ENCODE assay signal across 23 mouse cellular contexts in genomic region chr1:161607446-161607845, GRCm38 (mm10).
DNase-seq lines count a peak whose midpoint lies in the region; ATAC-seq and TF ChIP-seq lines count a peak whose summit lies in the region.
"Had no signal": no experiment of that assay in that cellular context is flagged by ENCODE, and none has a peak within 500 bp of the region (broad histone marks: within the 10 kb centered on the region; RNA-seq: fewer than 3 reads in every experiment).

No protein-coding gene starts in this region.

- H3K4me2 ChIP-seq in embryonic facial prominence, embryonic 14.5 days (ENCODE audit: low read depth, low read length): no peak overlapping the region
- H3K4me2 ChIP-seq: embryonic facial prominence, embryonic 15.5 days; forebrain, embryonic 15.5 days had no signal

- 68% methylated on average over 4 of the region's 4 CpGs for WGBS in embryonic facial prominence, embryonic 14.5 days
- 88% methylated on average over 4 of the region's 4 CpGs for WGBS in embryonic facial prominence, embryonic 10.5 days

- no peak for ATAC-seq in embryonic facial prominence, embryonic 14.5 days (ENCODE audit: low read depth)
- ATAC-seq: forebrain, embryonic 15.5 days; hindbrain, postnatal 0 days; lung, postnatal 0 days had no signal

- peak; percentile 56 for DNase-seq in embryonic facial prominence, embryonic 14.5 days (ENCODE audit: low spot score)
- no peak for DNase-seq in embryonic facial prominence, embryonic 10.5 days (ENCODE audit: low spot score)
- DNase-seq in left cerebral cortex, adult 11 months (ENCODE audit: low spot score): peak; percentile 6
- no peak for DNase-seq in left cerebral cortex, adult 9 months (ENCODE audit: low spot score in 2 of 2)
- peak; percentile 64 for DNase-seq in brain, adult 2 months (ENCODE audit: low read depth, low spot score)
- peak; percentile 3 for DNase-seq in skeletal muscle tissue, adult 2 months (ENCODE audit: low read depth, low spot score)
- DNase-seq in layer of hippocampus, adult 2 months (ENCODE audit: low spot score in 2 of 2): no peak
- no peak for DNase-seq in gastrocnemius, postnatal 10 days
- DNase-seq: cerebellum, adult 9-11 months; kidney, adult 11 months; layer of hippocampus, postnatal 36 days; liver; midbrain, embryonic 14.5 days; thymus, postnatal 14 days had no signal

- no peaks in the 10 kb centered on the region for H3K27me3 ChIP-seq in embryonic facial prominence, embryonic 14.5 days (replicated peaks; ENCODE audit: control insufficient read depth, insufficient read depth, low read length)
- H3K27me3 ChIP-seq in embryonic facial prominence, embryonic 10.5 days (replicated peaks; ENCODE audit: low read depth, poor library complexity, severe bottlenecking): no peaks in the 10 kb centered on the region
- H3K27me3 ChIP-seq: CH12.LX; embryonic facial prominence, embryonic 15.5 days; forebrain, embryonic 15.5 days; megakaryocyte, embryonic 14.5 days had no signal

- H3K4me3 ChIP-seq in embryonic facial prominence, embryonic 14.5 days (ENCODE audit: low read depth, low read length): no peak overlapping the region
- H3K4me3 ChIP-seq in embryonic facial prominence, embryonic 10.5 days: no peak overlapping the region
- H3K4me3 ChIP-seq in layer of hippocampus, adult 2 months: no peak overlapping the region
- H3K4me3 ChIP-seq: embryonic facial prominence, embryonic 15.5 days; forebrain, embryonic 15.5 days; hindbrain, embryonic 10.5 days; megakaryocyte, embryonic 14.5 days had no signal

- H3K36me3 ChIP-seq in embryonic facial prominence, embryonic 14.5 days (ENCODE audit: control insufficient read depth, insufficient read depth, low read length): no peaks in the 10 kb centered on the region
- no peaks in the 10 kb centered on the region for H3K36me3 ChIP-seq in embryonic facial prominence, embryonic 10.5 days (replicated peaks)
- H3K36me3 ChIP-seq: embryonic facial prominence, embryonic 15.5 days; forebrain, embryonic 15.5 days; hindbrain, embryonic 10.5 days had no signal

- no peak overlapping the region for H3K27ac ChIP-seq in embryonic facial prominence, embryonic 14.5 days (replicated peaks; ENCODE audit: low read depth, low read length)
- H3K27ac ChIP-seq in embryonic facial prominence, embryonic 10.5 days (replicated peaks): no peak overlapping the region
- no peak overlapping the region for H3K27ac ChIP-seq in layer of hippocampus, adult 2 months
- H3K27ac ChIP-seq: embryonic facial prominence, embryonic 15.5 days; forebrain, embryonic 15.5 days; hindbrain, embryonic 10.5 days; hindbrain, postnatal 0 days; kidney, postnatal 0 days; stomach, postnatal 0 days had no signal

- H3K9ac ChIP-seq in embryonic facial prominence, embryonic 14.5 days (ENCODE audit: low read depth, low read length): no peak overlapping the region
- H3K9ac ChIP-seq: embryonic facial prominence, embryonic 15.5 days; forebrain, embryonic 15.5 days had no signal

- no peaks in the 10 kb centered on the region for H3K9me3 ChIP-seq in embryonic facial prominence, embryonic 14.5 days (ENCODE audit: control insufficient read depth, low read length)
- H3K9me3 ChIP-seq in embryonic facial prominence, embryonic 10.5 days: no peaks in the 10 kb centered on the region
- H3K9me3 ChIP-seq: embryonic facial prominence, embryonic 15.5 days; forebrain, embryonic 15.5 days had no signal

- no peaks in the 10 kb centered on the region for H3K4me1 ChIP-seq in embryonic facial prominence, embryonic 14.5 days (ENCODE audit: control insufficient read depth, insufficient read depth, low read length)
- no peaks in the 10 kb centered on the region for H3K4me1 ChIP-seq in embryonic facial prominence, embryonic 10.5 days
- H3K4me1 ChIP-seq: embryonic facial prominence, embryonic 15.5 days; forebrain, embryonic 15.5 days; hindbrain, embryonic 10.5 days; megakaryocyte, embryonic 14.5 days had no signal

- no peak for TF ChIP-seq CTCF in layer of hippocampus, adult 2 months (conservative IDR thresholded peaks at IDR 0.05)

Comparison
In these comparisons a context has a peak if more than half of its experiments do, and no peak if none do; other contexts are left out.
1. DNase-seq: peak in embryonic facial prominence, embryonic 14.5 days (single experiment), left cerebral cortex, adult 11 months (single experiment), brain, adult 2 months (single experiment) and skeletal muscle tissue, adult 2 months (single experiment); none in embryonic facial prominence, embryonic 10.5 days (single experiment), left cerebral cortex, adult 9 months (0 of 2), layer of hippocampus, adult 2 months (0 of 2) and gastrocnemius, postnatal 10 days (single experiment).